Mouse (Mus musculus) brain, embryonic 14.5 days (tissue): Measurements from ENCODE around the gene Lipc.

ENCODE experiments used
- CTCF ChIP-seq: fragments of 200-500 bp; IDR thresholded peaks from 2 replicates; pipeline ENCODE4 v1.5.1; 2012; ENCODE audit warnings: inconsistent platforms, mild to moderate bottlenecking, moderate library complexity, borderline replicate concordance; ENCODE audit not compliant: insufficient read depth, insufficient read length; ENCODE audit errors: extremely low read depth
- POLR2A ChIP-seq: fragments of 200-500 bp; IDR thresholded peaks from 2 replicates; pipeline ENCODE4 v1.6.1; 2012; ENCODE audit warnings: mild to moderate bottlenecking, inconsistent platforms, borderline replicate concordance; ENCODE audit not compliant: poor library complexity, insufficient read depth, insufficient read length, severe bottlenecking; ENCODE audit errors: extremely low read depth

DNA sequence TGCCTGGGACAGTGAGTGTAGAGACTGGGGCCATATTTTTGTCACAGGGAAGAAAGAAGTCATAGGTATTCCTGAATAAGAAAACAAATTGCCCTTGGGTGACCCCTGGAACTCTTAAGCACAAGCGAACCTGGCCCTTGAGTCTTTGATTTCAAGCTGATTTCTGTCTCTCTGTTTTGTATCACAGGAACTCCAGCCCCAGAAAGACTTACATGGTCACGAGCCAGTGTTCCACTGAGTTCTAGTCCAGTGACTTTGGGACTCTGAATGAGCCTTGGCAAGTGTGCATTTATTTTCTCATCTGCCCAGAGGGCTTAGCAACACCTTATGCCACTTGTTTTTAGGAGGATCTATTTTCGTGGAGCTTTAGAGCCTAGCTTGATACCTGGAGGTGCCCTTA, 5.7 kb upstream of the Lipc start:
- no peak for TF ChIP-seq POLR2A
- TF ChIP-seq CTCF = no peak
